Mouse (Mus musculus): ENCODE measurements at regions not wholly inside any gene's neighbourhood (a gene's known extent, or its start where the extent isn't known, plus 50 kb on each side); places are given as distances from the start of the nearest gene placed in this dataset.
A peak's percentile ranks its signal among the peaks of the same experiment; 100 is the strongest.

- H3K27ac ChIP-seq (ENCODE audit: insufficient read depth, low read depth, low read length) = no peak overlapping the region
- H3K4me1 ChIP-seq (ENCODE audit: control insufficient read depth, insufficient read depth, low read length) = no peaks in the 10 kb centered on the region
- TF ChIP-seq POLR2A (IDR thresholded peaks at IDR 0.05; ENCODE audit: insufficient read depth, low read depth, low read length) (no peak), CTCF (IDR thresholded peaks at IDR 0.05; ENCODE audit: insufficient read depth, low read depth, low read length) (peak; percentile 57; the same call in 1 of the 2 replicates)
- no peak overlapping the region for H3K4me3 ChIP-seq (ENCODE audit: insufficient read depth, low read depth, low read length)
- WGBS = 26% methylated on average over 13 of the region's 13 CpGs
Measured at GRCm38 (mm10) chr2:114853715-114854530, 199.2 kb upstream of the Dph6 start.

DNA sequence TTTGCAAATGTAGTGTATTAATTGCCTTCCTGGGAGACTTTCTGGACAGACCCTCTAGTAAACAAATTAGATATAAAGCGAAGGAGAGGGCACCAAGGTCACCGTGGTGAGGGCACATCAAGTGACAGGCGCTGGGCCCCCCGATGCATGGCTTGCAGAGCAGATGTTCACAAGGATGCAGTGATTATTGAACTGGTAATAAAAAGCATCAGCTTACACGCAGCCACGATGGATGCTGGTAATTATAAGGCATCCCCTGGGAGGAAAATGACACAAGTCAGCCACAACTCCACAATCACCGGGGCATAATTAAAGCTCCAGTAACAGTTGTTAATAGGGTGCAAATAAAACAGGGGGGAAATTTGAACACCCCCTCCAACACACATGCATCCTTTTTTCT is 217.5 kb upstream of the Dph6 start:
- Histone ChIP-seq H3K4me1 (ENCODE audit: control insufficient read depth, insufficient read depth, low read length) (no peaks in the 10 kb centered on the region), H3K4me3 (ENCODE audit: insufficient read depth, low read depth, low read length) (no peak overlapping the region), H3K27ac (ENCODE audit: insufficient read depth, low read depth, low read length) (no peak overlapping the region)
- 35% methylated on average over 7 of the region's 7 CpGs for WGBS
- TF ChIP-seq CTCF (IDR thresholded peaks at IDR 0.05; ENCODE audit: insufficient read depth, low read depth, low read length) = no peak
- no peak for TF ChIP-seq POLR2A (IDR thresholded peaks at IDR 0.05; ENCODE audit: insufficient read depth, low read depth, low read length)

DNA sequence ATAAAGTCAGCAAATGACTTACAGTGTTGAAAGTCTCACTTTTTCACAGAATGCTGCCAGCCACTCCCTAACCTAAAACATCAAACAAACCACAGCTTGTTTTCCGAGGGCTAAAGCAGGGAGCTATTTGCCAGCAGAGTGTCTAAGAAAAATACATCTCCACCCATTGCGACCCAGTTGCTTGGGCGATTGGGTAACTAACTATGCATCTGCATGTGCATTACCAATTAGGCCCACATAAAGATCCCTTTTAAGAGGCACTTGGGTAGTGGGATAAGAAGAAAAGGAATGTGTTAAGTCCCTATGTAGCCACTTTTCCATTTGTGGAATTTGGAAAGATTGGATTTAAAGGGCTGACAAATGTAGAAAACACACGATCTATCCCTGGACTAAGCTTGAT is 218.3 kb upstream of the Dph6 start:
- TF ChIP-seq CTCF (IDR thresholded peaks at IDR 0.05; ENCODE audit: insufficient read depth, low read depth, low read length) (no peak), POLR2A (IDR thresholded peaks at IDR 0.05; ENCODE audit: insufficient read depth, low read depth, low read length) (no peak)
- WGBS = 70% methylated on average over 4 of the region's 4 CpGs
- Histone ChIP-seq H3K4me1 (ENCODE audit: control insufficient read depth, insufficient read depth, low read length) (no peaks in the 10 kb centered on the region), H3K4me3 (ENCODE audit: insufficient read depth, low read depth, low read length) (no peak overlapping the region), H3K27ac (ENCODE audit: insufficient read depth, low read depth, low read length) (no peak overlapping the region)

DNA sequence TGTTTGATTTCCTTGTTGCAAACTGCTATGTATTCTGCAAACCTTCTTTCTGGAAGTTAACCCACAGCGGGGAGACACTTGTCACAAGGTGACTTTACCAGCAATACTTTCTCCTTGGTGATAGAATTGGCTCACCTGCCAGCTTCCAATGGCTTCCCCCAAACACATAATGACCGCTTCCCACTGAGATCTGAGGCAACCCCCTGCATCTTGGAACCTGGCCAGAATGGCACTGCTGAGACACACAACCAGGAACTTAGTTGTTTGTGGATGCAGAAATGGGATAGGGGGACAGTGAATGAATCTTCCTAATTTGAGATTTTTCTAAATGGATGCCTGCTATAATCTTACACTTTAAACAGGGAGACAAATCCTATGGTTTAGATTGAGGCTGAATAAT is 224.3 kb upstream of the Dph6 start:
- H3K4me1 ChIP-seq (ENCODE audit: control insufficient read depth, insufficient read depth, low read length) = no peaks in the 10 kb centered on the region
- WGBS = 87% methylated on average over 2 of the region's 2 CpGs
- H3K4me3 ChIP-seq (ENCODE audit: insufficient read depth, low read depth, low read length) = no peak overlapping the region
- no peak overlapping the region for H3K27ac ChIP-seq (ENCODE audit: insufficient read depth, low read depth, low read length)
- TF ChIP-seq POLR2A (IDR thresholded peaks at IDR 0.05; ENCODE audit: insufficient read depth, low read depth, low read length) (no peak), CTCF (IDR thresholded peaks at IDR 0.05; ENCODE audit: insufficient read depth, low read depth, low read length) (no peak)

DNA sequence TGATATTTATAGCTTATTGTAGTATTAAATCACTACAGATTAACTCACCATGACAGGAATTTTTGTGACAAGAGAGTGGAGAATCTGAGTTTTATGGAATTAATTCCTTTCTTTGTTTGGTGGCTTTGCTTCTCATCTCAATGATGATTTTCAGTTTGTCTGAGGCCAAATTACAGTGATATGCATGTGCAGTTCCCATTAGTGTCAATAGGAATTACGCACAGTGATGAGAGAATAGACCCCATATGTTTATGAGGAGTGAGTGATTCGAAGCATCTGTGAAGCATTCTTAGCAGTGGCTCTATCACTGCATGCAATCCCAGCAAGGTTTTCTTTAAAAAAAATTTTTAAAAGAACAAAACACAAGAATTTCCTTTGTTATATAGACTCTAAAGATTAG is 225.0 kb upstream of the Dph6 start:
- Histone ChIP-seq H3K4me3 (ENCODE audit: insufficient read depth, low read depth, low read length) (no peak overlapping the region), H3K4me1 (ENCODE audit: control insufficient read depth, insufficient read depth, low read length) (no peaks in the 10 kb centered on the region), H3K27ac (ENCODE audit: insufficient read depth, low read depth, low read length) (no peak overlapping the region)
- TF ChIP-seq POLR2A (IDR thresholded peaks at IDR 0.05; ENCODE audit: insufficient read depth, low read depth, low read length) (no peak), CTCF (IDR thresholded peaks at IDR 0.05; ENCODE audit: insufficient read depth, low read depth, low read length) (no peak)
- 90% methylated on average over 2 of the region's 2 CpGs for WGBS

GRCm38 (mm10) chr2:114885734-114886260 is 231.0 kb upstream of the Dph6 start:
- no peaks in the 10 kb centered on the region for H3K4me1 ChIP-seq (ENCODE audit: control insufficient read depth, insufficient read depth, low read length)
- WGBS = 93% methylated on average over 2 of the region's 2 CpGs
- no peak overlapping the region for H3K4me3 ChIP-seq (ENCODE audit: insufficient read depth, low read depth, low read length)
- H3K27ac ChIP-seq (ENCODE audit: insufficient read depth, low read depth, low read length) = no peak overlapping the region
- TF ChIP-seq POLR2A (IDR thresholded peaks at IDR 0.05; ENCODE audit: insufficient read depth, low read depth, low read length) (no peak), CTCF (IDR thresholded peaks at IDR 0.05; ENCODE audit: insufficient read depth, low read depth, low read length) (no peak)

DNA sequence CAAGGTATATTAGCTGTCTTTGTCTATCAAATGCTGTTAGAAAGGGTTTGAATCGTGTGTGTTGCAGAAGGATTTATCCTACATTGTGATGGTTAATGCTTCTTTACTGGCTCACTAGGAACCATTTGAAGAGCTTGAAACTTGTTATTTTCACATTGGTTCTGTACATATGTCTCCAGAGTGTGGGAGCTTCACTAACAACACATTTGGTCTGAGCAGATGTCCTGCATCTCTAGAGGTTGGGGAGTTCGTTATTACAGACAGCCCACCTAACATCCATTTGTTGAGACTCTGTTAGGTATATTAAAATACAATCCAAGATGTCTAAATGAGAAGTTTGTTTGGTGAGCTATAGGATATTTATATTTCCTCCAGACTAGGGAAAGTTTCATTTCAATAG is 244.0 kb upstream of the Dph6 start:
- H3K4me1 ChIP-seq (ENCODE audit: control insufficient read depth, insufficient read depth, low read length) = no peaks in the 10 kb centered on the region
- no peak overlapping the region for H3K27ac ChIP-seq (ENCODE audit: insufficient read depth, low read depth, low read length)
- no peak overlapping the region for H3K4me3 ChIP-seq (ENCODE audit: insufficient read depth, low read depth, low read length)
- 89% methylated on average over 2 of the region's 2 CpGs for WGBS
- no peak for TF ChIP-seq POLR2A (IDR thresholded peaks at IDR 0.05; ENCODE audit: insufficient read depth, low read depth, low read length)
- no peak for TF ChIP-seq CTCF (IDR thresholded peaks at IDR 0.05; ENCODE audit: insufficient read depth, low read depth, low read length)

DNA sequence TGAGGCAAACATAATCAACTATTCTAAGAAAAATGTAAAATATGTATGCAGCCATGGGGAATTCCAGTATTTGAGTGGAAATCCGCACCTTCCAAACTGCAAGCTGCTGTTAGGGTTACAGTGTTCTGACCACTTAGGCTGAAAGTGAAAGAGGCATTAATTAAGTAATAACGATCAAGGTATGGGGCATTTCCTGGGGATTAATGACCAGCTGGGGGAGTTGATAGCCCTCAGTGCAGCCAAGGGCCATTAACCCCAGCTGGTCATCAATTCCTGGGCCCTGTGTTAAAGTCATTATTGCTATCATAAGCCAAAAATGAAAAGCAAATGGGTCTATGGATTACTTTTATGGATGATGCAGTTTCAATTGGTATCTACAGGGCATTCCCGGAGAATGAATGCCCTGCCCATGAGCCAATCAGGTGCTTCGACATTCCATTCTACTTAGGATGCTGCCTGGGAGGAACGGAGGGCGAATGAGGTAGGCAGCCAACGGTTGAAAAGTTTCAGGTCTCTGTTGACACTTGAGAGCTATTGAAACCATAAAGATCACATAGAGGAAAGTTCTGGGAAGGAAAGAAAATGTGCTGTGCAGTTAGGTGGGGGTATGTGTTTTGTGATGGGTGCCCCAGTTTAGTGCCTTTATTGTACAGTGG is 257.2 kb upstream of the Dph6 start:
- TF ChIP-seq CTCF (IDR thresholded peaks at IDR 0.05; ENCODE audit: insufficient read depth, low read depth, low read length) (no peak), POLR2A (IDR thresholded peaks at IDR 0.05; ENCODE audit: insufficient read depth, low read depth, low read length) (no peak)
- 79% methylated on average over 7 of the region's 7 CpGs for WGBS

GRCm38 (mm10) chr2:114915025-114915690 is 260.4 kb upstream of the Dph6 start:
- WGBS = 89% methylated on average over 6 of the region's 6 CpGs
- H3K4me3 ChIP-seq (ENCODE audit: insufficient read depth, low read depth, low read length) = no peak overlapping the region
- H3K4me1 ChIP-seq (ENCODE audit: control insufficient read depth, insufficient read depth, low read length) = no peaks in the 10 kb centered on the region
- TF ChIP-seq POLR2A (IDR thresholded peaks at IDR 0.05; ENCODE audit: insufficient read depth, low read depth, low read length) (no peak), CTCF (IDR thresholded peaks at IDR 0.05; ENCODE audit: insufficient read depth, low read depth, low read length) (no peak)
- H3K27ac ChIP-seq (ENCODE audit: insufficient read depth, low read depth, low read length) = no peak overlapping the region

More for the DNA sequence above, 257.2 kb upstream of the Dph6 start:
- Histone ChIP-seq H3K4me1 (ENCODE audit: control insufficient read depth, insufficient read depth, low read length) (no peaks in the 10 kb centered on the region), H3K27ac (ENCODE audit: insufficient read depth, low read depth, low read length) (no peak overlapping the region), H3K4me3 (ENCODE audit: insufficient read depth, low read depth, low read length) (no peak overlapping the region)
